Mouse (Mus musculus) monocyte, adult 5-6 weeks (primary cell): ENCODE measurements around the gene Gm9887. TPM values are rescaled to one million over a fixed set of nuclear protein-coding genes. Genes with fewer than 3 reads are reported as not detected.
"Not testable (repeated sequence)": the region's sequence is repeated elsewhere in the genome, so short reads cannot be mapped to it uniquely, and the experiment has no call there.

Experiments used
- ATAC-seq: fragments of 153-309, 156-312 bp; replicated peaks from 2 replicates; pipeline ENCODE4 v1.8.0; 2017; ENCODE audit warnings: mild to moderate bottlenecking; ENCODE audit not compliant: low TSS enrichment, insufficient number of reproducible peaks, severe bottlenecking, poor library complexity, low FRiP score
- total RNA-seq: library from RNA; stranded (forward); fragments of 200-1000, 200-491, 200-594 nt; gene quantifications from 3 replicates; pipeline ENCODE4 v1.2.3, GENCODE M21; 2017

The Gm9887 gene
- total RNA-seq, 1 experiment from 2014 or later = not detected

- ATAC-seq = peak; percentile 57
Observed at GRCm38 (mm10) chr12:69363899-69364762, 8.1 kb downstream of the Gm9887 start.

DNA sequence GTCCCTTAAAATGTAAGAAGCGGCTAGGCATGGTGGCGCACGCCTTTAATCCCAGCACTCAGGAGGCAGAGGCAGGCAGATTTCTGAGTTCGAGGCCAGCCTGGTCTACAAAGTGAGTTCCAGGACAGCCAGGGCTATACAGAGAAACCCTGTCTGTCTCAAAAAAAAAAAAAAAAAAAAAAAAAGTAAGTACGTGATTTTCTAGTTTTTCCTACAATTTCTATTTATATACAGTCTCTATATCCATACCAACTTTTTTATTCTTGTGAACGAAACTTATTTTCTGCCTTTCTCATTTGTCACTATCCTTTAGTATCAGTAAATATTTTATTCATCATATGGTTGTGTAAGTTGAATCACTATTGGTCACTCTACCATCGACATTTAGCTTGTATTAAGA lies 9.1 kb downstream of the Gm9887 start:
- ATAC-seq = not testable (repeated sequence)

DNA sequence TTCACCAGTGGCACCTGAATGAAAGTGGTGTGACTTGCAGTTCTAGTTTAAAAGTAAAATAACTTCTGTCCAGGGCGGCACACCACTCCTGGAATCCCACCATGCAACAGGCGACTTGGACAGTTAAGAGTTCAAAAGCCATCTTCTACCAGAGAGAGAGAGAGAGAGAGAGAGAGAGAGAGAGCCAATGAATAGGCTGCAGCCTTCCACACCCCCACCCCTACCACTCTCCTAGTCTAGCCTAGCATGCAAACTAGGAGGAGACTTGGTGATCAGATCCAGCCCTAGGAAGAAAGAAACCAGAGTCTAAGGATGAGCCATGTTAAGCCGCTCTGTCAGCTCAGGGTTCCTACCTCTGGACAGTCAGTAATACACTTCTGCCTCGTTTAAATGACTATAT lies 9.9 kb downstream of the Gm9887 start:
- no peak for ATAC-seq

- no peak for ATAC-seq
Observed at GRCm38 (mm10) chr12:69361919-69362318, 10.3 kb downstream of the Gm9887 start.

- peak; percentile 86 for ATAC-seq
Observed at GRCm38 (mm10) chr12:69360997-69361899, 11.0 kb downstream of the Gm9887 start.

GRCm38 (mm10) chr12:69360655-69360996 lies 11.6 kb downstream of the Gm9887 start:
- no peak for ATAC-seq

DNA sequence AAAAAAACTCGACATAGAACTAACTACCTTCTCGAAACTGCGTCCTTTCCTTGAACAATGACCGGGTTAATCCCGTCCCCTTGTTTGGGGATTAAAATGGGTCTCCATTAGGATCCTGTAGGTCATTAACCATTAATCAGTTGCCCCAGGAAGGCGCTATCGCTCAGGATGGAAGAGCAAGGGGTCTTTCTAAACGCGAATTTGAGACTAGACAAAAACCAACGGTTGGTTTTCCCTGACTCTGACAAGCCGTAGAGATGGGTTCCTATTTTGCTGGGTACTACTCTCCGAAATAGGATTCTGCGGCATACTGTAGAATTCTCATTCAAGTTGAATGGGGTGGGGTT lies 15.0 kb downstream of the Gm9887 start:
- no peak for ATAC-seq

- ATAC-seq = peak; percentile 70
Observed at GRCm38 (mm10) chr12:69356546-69357299, 15.5 kb downstream of the Gm9887 start, which contains the start of gene Nemf. Nemf (minus strand) TSS chr12:69357165.

GRCm38 (mm10) chr12:69351685-69352084 lies 20.6 kb downstream of the Gm9887 start:
- ATAC-seq = no peak

GRCm38 (mm10) chr12:69349928-69350327 lies 22.3 kb downstream of the Gm9887 start:
- ATAC-seq = no peak

- ATAC-seq = 0 out of 2 replicates have a peak, but pooled peaks have one; percentile 55
Observed at GRCm38 (mm10) chr12:69333547-69333946, 38.7 kb downstream of the Gm9887 start.

- ATAC-seq = peak; percentile 64
Observed at GRCm38 (mm10) chr12:69332147-69332546, 40.1 kb downstream of the Gm9887 start.

- peak; percentile 88 for ATAC-seq
Observed at GRCm38 (mm10) chr12:69331187-69331586, 41.1 kb downstream of the Gm9887 start.

Other genes with a start within 250 kb of the Gm9887 start
- gene Rps29, start 213.3 kb downstream of the Gm9887 start, total RNA-seq = 1,859 to 3,089 TPM (median 2,901 TPM) in 3 replicates
- gene Lrr1, start 203.6 kb downstream of the Gm9887 start, total RNA-seq = not detected in 3 replicates
- 578 to 776 TPM (median 649 TPM) in 3 replicates for gene Rpl36al, start 188.4 kb downstream of the Gm9887 start, total RNA-seq
- 70.5 to 79.5 TPM (median 70.6 TPM) in 3 replicates for gene Mgat2, start 188.3 kb downstream of the Gm9887 start, total RNA-seq
- 9.2 to 15.1 TPM (median 9.6 TPM) in 3 replicates for gene Gm49383, start 175.4 kb downstream of the Gm9887 start, total RNA-seq
- 1.3 to 3.4 TPM (median 1.7 TPM) in 3 replicates for gene Dnaaf2, start 174.0 kb downstream of the Gm9887 start, total RNA-seq
- 2.1 to 14.9 TPM (median 6.3 TPM) in 3 replicates for gene Gm49384, start 168.2 kb downstream of the Gm9887 start, total RNA-seq
- gene Pole2, start 144.3 kb downstream of the Gm9887 start, total RNA-seq = 8.3 to 9.7 TPM (median 9.3 TPM) in 3 replicates
- 6.5 to 8.6 TPM (median 6.7 TPM) in 3 replicates for gene Klhdc1, start 131.3 kb downstream of the Gm9887 start, total RNA-seq
- 47.6 to 59.0 TPM (median 53.0 TPM) in 3 replicates for gene Klhdc2, start 75.8 kb downstream of the Gm9887 start, total RNA-seq
- gene Nemf, start 15.3 kb downstream of the Gm9887 start, total RNA-seq = 89.6 to 137 TPM (median 117 TPM) in 3 replicates
- 213 to 230 TPM (median 223 TPM) in 3 replicates for gene Arf6, start 308 bp downstream of the Gm9887 start, total RNA-seq
- gene Vcpkmt, start 210.6 kb upstream of the Gm9887 start, total RNA-seq = 10.9 to 19.7 TPM (median 14.9 TPM) in 3 replicates